Mouse (Mus musculus) MEL (cell line): ENCODE measurements around the gene Auts2.

ENCODE experiments used
- BHLHE40 ChIP-seq: IDR thresholded peaks from 2 replicates; pipeline ENCODE4 v1.6.1; 2012; ENCODE audit warnings: low read depth, mild to moderate bottlenecking, inconsistent platforms, low read length, improper control_type of control experiment, borderline replicate concordance
- CHD2 ChIP-seq: IDR thresholded peaks from 2 replicates; pipeline ENCODE4 v1.6.1; 2011; ENCODE audit warnings: low read length, improper control_type of control experiment
- CTCF ChIP-seq, 3 experiments: IDR thresholded peaks in 2 of 3; conservative IDR thresholded peaks in 1 of 3; 2 replicates each; pipeline ENCODE4 v1.5.1; 2011 to 2012; ENCODE audit warnings: low read length in 3 of 3, low read depth in 2 of 3, mild to moderate bottlenecking in 2 of 3, improper control_type of control experiment in 1 of 3, inconsistent platforms in 1 of 3, mixed read lengths in 1 of 3, moderate library complexity in 1 of 3; ENCODE audit not compliant: control insufficient read depth in 1 of 3, insufficient read depth in 1 of 3, poor library complexity in 1 of 3, severe bottlenecking in 1 of 3
- EP300 ChIP-seq, 2 experiments: IDR thresholded peaks; 2 replicates each; pipeline ENCODE4 v1.6.1; 2011; ENCODE audit warnings: improper control_type of control experiment in 2 of 2, low read length in 2 of 2, low read depth in 1 of 2, mild to moderate bottlenecking in 1 of 2
- GABPA ChIP-seq: IDR thresholded peaks from 2 replicates; pipeline ENCODE4 v1.6.1; 2012; ENCODE audit warnings: low read depth, mild to moderate bottlenecking, inconsistent platforms, low read length, improper control_type of control experiment, moderate library complexity
- MAFK ChIP-seq: IDR thresholded peaks from 2 replicates; pipeline ENCODE4 v1.6.1; 2011; ENCODE audit warnings: low read depth, mild to moderate bottlenecking, low read length, improper control_type of control experiment, borderline replicate concordance
- MAX ChIP-seq: IDR thresholded peaks from 2 replicates; pipeline ENCODE4 v1.6.1; 2011; ENCODE audit warnings: low read length, improper control_type of control experiment
- MAZ ChIP-seq: IDR thresholded peaks from 2 replicates; pipeline ENCODE4 v1.6.1; 2012; ENCODE audit warnings: low read depth, mild to moderate bottlenecking, inconsistent platforms, low read length, improper control_type of control experiment
- POLR2A ChIP-seq, 2 experiments: IDR thresholded peaks; 2 replicates each; pipeline ENCODE4 v1.6.1; 2011 to 2012; ENCODE audit warnings: low read length in 2 of 2, mild to moderate bottlenecking in 2 of 2, control low read depth in 1 of 2, improper control_type of control experiment in 1 of 2, low read depth in 1 of 2, moderate library complexity in 1 of 2; ENCODE audit not compliant: control insufficient read depth in 1 of 2, insufficient read depth in 1 of 2, poor library complexity in 1 of 2
- SMC3 ChIP-seq: IDR thresholded peaks from 2 replicates; pipeline ENCODE4 v1.6.1; 2011; ENCODE audit warnings: low read depth, low read length, improper control_type of control experiment

GRCm38 (mm10) chr5:132083753-132084326, 459.3 kb downstream of the Auts2 start:
- no peak for TF ChIP-seq GABPA
- no peak for TF ChIP-seq MAX
- no peak for TF ChIP-seq SMC3
- TF ChIP-seq CTCF (IDR thresholded peaks at IDR 0.05 in 2 of 3, conservative IDR thresholded peaks at IDR 0.05 in 1 of 3; ENCODE audit: control insufficient read depth in 1 of 3, insufficient read depth in 1 of 3, low read depth in 2 of 3, low read length in 3 of 3, poor library complexity in 1 of 3, severe bottlenecking in 1 of 3), result no peak
- no peak for TF ChIP-seq POLR2A (IDR thresholded peaks at IDR 0.05; ENCODE audit: control insufficient read depth in 1 of 2, insufficient read depth in 1 of 2, low read depth in 1 of 2, low read length in 2 of 2, poor library complexity in 1 of 2)
- no peak for TF ChIP-seq CHD2
- no peak for TF ChIP-seq BHLHE40
- no peak for TF ChIP-seq MAFK
- TF ChIP-seq EP300 (IDR thresholded peaks at IDR 0.05; ENCODE audit: low read depth in 1 of 2, low read length in 2 of 2), result no peak
- TF ChIP-seq MAZ, result no peak
